Mouse (Mus musculus) G1E (cell line): ENCODE measurements around the gene Rhebl1. TPM values are rescaled to one million over a fixed set of nuclear protein-coding genes. Genes with fewer than 3 reads are reported as not detected.

Experiments used
- ATAC-seq: 2 replicates; pipeline ENCODE4 v1.8.0; 2016; ENCODE audit warnings: mild to moderate bottlenecking; ENCODE audit not compliant: insufficient number of reproducible peaks, poor library complexity, low FRiP score, severe bottlenecking; ENCODE audit errors: extremely low read depth
- DNase-seq: peaks from one replicate; pipeline ENCODE4 v3.0.0; 2012; ENCODE audit warnings: low spot score
- H3K27me3 ChIP-seq: 2 replicates; pipeline ENCODE4 v1.6.1; 2012; ENCODE audit warnings: mild to moderate bottlenecking, low read length, inconsistent platforms; ENCODE audit not compliant: insufficient read depth
- H3K36me3 ChIP-seq: replicated peaks from 2 replicates; pipeline ENCODE3; 2012; ENCODE audit warnings: mild to moderate bottlenecking, inconsistent platforms
- H3K4me1 ChIP-seq: 2 replicates; pipeline ENCODE4 v1.6.1; 2012; ENCODE audit warnings: low read depth, low read length, inconsistent platforms, mixed read lengths; ENCODE audit not compliant: insufficient read depth
- H3K4me3 ChIP-seq: 2 replicates; pipeline ENCODE4 v1.5.1; 2012; ENCODE audit warnings: low read depth, mild to moderate bottlenecking, inconsistent platforms, low read length, moderate library complexity, mixed read lengths
- H3K9me3 ChIP-seq: replicated peaks from 2 replicates; pipeline ENCODE4 v1.6.1; 2012; ENCODE audit warnings: inconsistent platforms
- CTCF ChIP-seq: IDR thresholded peaks from 2 replicates; pipeline ENCODE4 v1.5.1; 2012; ENCODE audit warnings: low read depth, low read length, inconsistent platforms, mixed read lengths
- GATA1 ChIP-seq: IDR thresholded peaks from 2 replicates; pipeline ENCODE4 v1.6.1; 2012; ENCODE audit warnings: borderline replicate concordance, low read length, inconsistent platforms, mixed read lengths
- GATA2 ChIP-seq: IDR thresholded peaks from 2 replicates; pipeline ENCODE4 v1.6.1; 2012; ENCODE audit warnings: low read depth, low read length, inconsistent platforms, borderline replicate concordance
- POLR2AphosphoS5 ChIP-seq: IDR thresholded peaks from 2 replicates; pipeline ENCODE4 v1.6.1; 2012; ENCODE audit warnings: low read depth, low read length, inconsistent platforms; ENCODE audit not compliant: insufficient replicate concordance
- TAL1 ChIP-seq: conservative IDR thresholded peaks from 2 replicates; pipeline ENCODE4 v1.6.1; 2012; ENCODE audit warnings: low read depth, low read length, inconsistent platforms, mixed read lengths
- polyA plus RNA-seq: library from polyadenylated mRNA; stranded (reverse); fragments of >175 nt; gene quantifications from 2 replicates; pipeline ENCODE4 v1.2.3, GENCODE M21; 2012
- total RNA-seq, 2 experiments: library from RNA; stranded (forward) in 1 of 2; stranded (reverse) in 1 of 2; fragments of 200-1000 nt in 1 of 2; fragments of >200 nt in 1 of 2; fragmentation: Nextera tagmentation in 1 of 2; gene quantifications; 2 replicates each; pipeline ENCODE4 v1.2.3; 2014 to 2017

The Rhebl1 gene
- 5.2 and 8.4 TPM in 2 replicates for total RNA-seq (2014; fragmentation: Nextera tagmentation)
- total RNA-seq (2017): 7.8 and 8.0 TPM in 2 replicates
- polyA plus RNA-seq: 2.7 and 2.9 TPM in 2 replicates

DNA sequence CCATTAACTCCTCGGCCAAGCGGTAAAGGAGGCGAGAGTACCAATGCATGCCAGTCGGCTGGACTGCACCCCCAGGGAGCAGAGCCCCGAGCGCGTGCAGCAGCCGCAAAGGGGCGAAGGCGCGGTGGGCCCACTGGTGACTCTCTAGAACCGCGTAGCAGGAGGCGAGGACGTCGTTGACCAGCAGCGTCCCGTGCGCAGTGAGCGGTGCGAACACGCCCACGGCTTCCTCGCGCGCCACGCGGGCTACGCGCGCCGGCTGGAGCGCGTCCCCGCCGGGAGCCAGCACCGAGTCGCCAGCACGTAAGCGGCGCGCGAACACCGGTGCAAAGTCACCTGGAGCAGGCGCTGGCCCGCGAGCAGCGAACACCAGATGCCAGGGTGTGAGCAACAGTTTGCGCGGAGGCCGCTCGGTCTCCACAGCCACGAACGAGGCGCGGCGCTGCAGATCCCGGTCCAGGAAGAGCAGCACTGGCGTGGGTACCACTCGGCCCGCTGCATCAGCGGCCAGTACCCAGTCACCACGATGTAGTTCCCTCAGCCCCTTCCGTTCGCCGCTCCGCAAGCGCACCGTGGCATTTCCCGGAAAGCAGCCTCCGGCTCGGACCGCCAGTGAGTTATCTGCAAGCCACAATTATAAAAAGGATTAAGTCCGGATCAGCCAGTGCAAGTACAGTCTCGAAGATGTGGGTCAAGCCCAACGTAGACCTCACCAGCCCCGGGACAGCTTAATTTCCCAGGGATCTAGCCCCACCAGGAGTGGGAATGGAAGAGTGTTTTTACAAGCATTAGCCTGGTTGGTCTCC is at the start of gene Rhebl1:
Gene Rhebl1 (minus strand): TSS at position 601 of the 806 bp plus-strand sequence.
- Histone ChIP-seq H3K4me3 (peak within 1 kb of the TSS; percentile 50), H3K27me3 (peaks cover 66% of the 10 kb centered on the region), H3K9me3 (peaks cover 7% of the 10 kb centered on the region), H3K36me3 (no peaks in the 10 kb centered on the region), H3K4me1 (peaks cover 51% of the 10 kb centered on the region)
- DNase-seq: no peak
- no peak for TF ChIP-seq POLR2AphosphoS5
- TF ChIP-seq TAL1: no peak
- TF ChIP-seq CTCF: no peak
- TF ChIP-seq GATA1: no peak
- TF ChIP-seq GATA2: no peak
- no peak for ATAC-seq

DNA sequence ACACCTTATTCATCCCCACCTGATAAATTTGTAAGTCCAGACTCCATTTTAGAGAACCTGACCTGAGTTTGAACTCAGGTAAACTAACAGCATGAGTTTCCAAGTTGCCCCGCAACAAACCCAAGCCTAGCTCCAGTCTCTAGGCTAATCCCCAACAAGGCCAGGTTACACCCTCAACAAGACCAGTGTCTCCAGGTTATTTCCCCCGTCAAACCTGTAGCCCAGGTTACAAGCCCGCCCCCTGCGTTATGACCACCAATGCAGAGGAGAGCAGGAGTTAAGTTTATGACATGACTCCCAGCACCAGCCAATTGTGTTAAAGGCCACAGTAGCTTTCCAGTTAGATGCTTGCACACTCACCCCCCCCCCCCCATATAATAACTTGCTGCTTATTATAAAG is 48.8 kb upstream of the Rhebl1 start:
- H3K4me3 ChIP-seq: no peak overlapping the region
- TF ChIP-seq GATA2 (no peak), POLR2AphosphoS5 (no peak), CTCF (no peak), TAL1 (no peak), GATA1 (no peak)
- H3K9me3 ChIP-seq: no peaks in the 10 kb centered on the region
- H3K27me3 ChIP-seq: no peaks in the 10 kb centered on the region
- H3K4me1 ChIP-seq: peaks cover 12% of the 10 kb centered on the region
- ATAC-seq: no peak
- no peak for DNase-seq
- peaks cover 5% of the 10 kb centered on the region for H3K36me3 ChIP-seq

DNA sequence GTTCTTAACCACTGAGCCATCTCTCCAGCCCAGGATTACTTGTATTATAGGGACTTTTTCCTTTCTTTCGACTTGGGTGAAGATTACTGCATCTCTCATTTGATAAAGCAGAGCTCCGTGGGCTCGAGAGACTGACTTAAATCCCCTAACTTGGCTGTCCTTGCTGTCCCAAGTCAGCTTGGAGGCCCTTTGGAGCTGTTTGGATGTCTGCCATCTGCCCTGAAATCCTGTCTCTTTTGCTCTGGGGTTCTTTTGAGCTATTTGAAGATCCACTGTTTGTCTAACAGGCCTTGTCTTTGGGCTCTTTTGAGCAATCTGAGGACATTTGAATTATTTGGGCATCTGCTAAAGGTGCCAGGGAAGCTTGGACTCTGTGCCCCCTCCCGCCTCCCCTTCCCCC is 47.7 kb upstream of the Rhebl1 start:
- Histone ChIP-seq H3K27me3 (no peaks in the 10 kb centered on the region), H3K4me1 (peaks cover 16% of the 10 kb centered on the region), H3K4me3 (no peak overlapping the region), H3K36me3 (peaks cover 8% of the 10 kb centered on the region), H3K9me3 (no peaks in the 10 kb centered on the region)
- ATAC-seq (no peak), DNase-seq (no peak)
- no peak for TF ChIP-seq POLR2AphosphoS5
- no peak for TF ChIP-seq GATA1
- no peak for TF ChIP-seq CTCF
- TF ChIP-seq TAL1: no peak

DNA sequence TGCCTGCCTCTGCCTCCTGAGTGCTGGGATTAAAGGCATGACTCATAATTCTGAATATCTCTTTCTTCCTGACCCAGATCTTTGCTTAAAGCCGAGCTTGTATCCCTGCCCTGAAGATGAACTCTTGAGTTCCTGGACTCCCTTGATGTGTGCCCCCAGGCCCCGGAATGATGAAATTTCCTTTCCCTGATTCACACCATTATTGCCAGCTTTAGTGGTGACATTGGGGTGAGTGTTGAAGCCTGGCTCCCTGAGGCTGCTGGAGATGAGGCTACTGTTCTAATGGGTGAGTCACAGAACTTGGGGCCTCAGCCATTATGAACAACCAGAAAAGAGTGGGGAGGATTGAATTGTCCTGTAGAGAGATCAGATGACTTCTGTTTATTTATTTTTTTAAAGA is 47.2 kb upstream of the Rhebl1 start:
- Histone ChIP-seq H3K27me3 (no peaks in the 10 kb centered on the region), H3K4me1 (peaks cover 21% of the 10 kb centered on the region), H3K9me3 (no peaks in the 10 kb centered on the region), H3K4me3 (no peak overlapping the region), H3K36me3 (peaks cover 10% of the 10 kb centered on the region)
- DNase-seq (no peak), ATAC-seq (no peak)
- no peak for TF ChIP-seq TAL1
- no peak for TF ChIP-seq CTCF
- TF ChIP-seq GATA1: no peak
- TF ChIP-seq POLR2AphosphoS5: no peak
- no peak for TF ChIP-seq GATA2

DNA sequence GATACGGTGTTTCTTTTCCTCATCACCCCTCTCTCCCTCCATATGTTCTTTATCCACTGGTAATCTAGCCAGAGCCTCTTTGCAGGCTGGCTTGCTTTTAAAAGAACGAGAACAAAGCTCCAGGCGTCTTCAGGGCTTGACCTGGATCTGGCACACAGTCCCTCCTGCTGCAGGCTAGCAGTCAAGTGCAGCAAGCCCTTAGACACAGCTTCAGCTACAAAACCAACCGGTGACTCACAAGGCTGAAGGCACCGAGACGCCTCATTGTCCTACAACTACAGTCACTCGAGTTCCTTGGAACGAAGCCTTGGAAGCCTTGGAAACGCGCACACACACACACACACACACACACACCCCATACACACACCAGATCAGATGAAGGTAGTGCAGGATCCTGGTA is 46.5 kb upstream of the Rhebl1 start:
- ATAC-seq (no peak), DNase-seq (no peak)
- H3K36me3 ChIP-seq: peaks cover 10% of the 10 kb centered on the region
- no peak for TF ChIP-seq CTCF
- TF ChIP-seq GATA1: no peak
- TF ChIP-seq TAL1: no peak
- H3K4me1 ChIP-seq: peaks cover 26% of the 10 kb centered on the region
- no peak overlapping the region for H3K4me3 ChIP-seq
- no peaks in the 10 kb centered on the region for H3K27me3 ChIP-seq
- no peaks in the 10 kb centered on the region for H3K9me3 ChIP-seq

DNA sequence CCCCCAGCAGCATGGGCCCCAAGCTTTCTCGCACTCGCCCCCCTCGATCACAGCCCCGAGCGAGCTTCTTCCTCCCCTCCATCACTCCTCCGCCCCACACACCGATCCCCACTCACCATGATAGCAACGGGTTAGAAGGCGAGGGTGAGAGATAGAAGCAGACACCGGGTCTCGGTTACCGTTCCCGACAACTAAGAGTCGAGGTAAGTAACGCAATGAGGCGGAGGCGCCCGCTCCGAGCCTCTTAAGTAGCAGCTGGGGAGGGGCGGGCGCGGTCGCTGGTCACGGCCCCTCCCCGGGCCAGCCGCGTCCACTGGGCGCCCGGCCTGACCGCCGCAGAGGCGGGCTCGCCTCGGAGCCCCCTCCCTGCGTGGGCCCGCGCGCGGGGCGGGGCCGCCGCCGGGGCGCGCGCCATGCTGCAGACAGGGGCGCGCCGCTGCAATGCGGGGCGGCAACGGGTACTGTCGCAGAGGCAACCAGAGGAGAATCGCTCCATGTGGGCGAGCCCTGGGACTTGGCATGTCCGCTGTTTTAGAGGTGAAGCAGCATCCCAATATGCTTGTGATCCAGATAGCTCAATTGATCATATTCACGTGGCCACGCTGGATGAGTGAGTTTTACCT is 40.0 kb upstream of the Rhebl1 start, which contains the start of gene Tuba1b:
Gene Tuba1b (minus strand): TSS at position 349 of the 623 bp plus-strand sequence.
- ATAC-seq: peak; percentile 43; the same call in 1 of the 2 replicates
- H3K4me3 ChIP-seq: peak within 1 kb of the TSS; percentile 78
- H3K4me1 ChIP-seq: peaks cover 40% of the 10 kb centered on the region
- peak; percentile 87 for DNase-seq
- peaks cover 35% of the 10 kb centered on the region for H3K36me3 ChIP-seq
- H3K27me3 ChIP-seq: no peaks in the 10 kb centered on the region
- H3K9me3 ChIP-seq: no peaks in the 10 kb centered on the region
- no peak for TF ChIP-seq CTCF
- TF ChIP-seq GATA1: no peak
- TF ChIP-seq TAL1: no peak
- no peak for TF ChIP-seq GATA2
- TF ChIP-seq POLR2AphosphoS5: no peak; the same call in 1 of the 2 replicates
